Mouse (Mus musculus) heart, embryonic 11.5 days (tissue): ENCODE measurements at regions not wholly inside any gene's neighbourhood (a gene's known extent, or its start where the extent isn't known, plus 50 kb on each side); places are given as distances from the start of the nearest gene placed in this dataset.

ENCODE experiments used
- ATAC-seq: fragments of 200-750 bp; cut with Nextera tagmentation; replicated peaks from 2 replicates; pipeline ENCODE4 v1.8.0; 2017; ENCODE audit warnings: moderate library complexity; ENCODE audit not compliant: insufficient number of reproducible peaks, low FRiP score, low TSS enrichment
- H3K27ac ChIP-seq: fragments of 300-500 bp; sonication (generic); 2 replicates; pipeline ENCODE4 v1.5.1; 2014; ENCODE audit warnings: mild to moderate bottlenecking, low read depth, low read length
- H3K27me3 ChIP-seq: fragments of 300-500 bp; sonication (generic); 2 replicates; pipeline ENCODE4 v1.6.1; 2014; ENCODE audit warnings: mild to moderate bottlenecking, low read length, mixed read lengths; ENCODE audit not compliant: control insufficient read depth, insufficient read depth
- H3K36me3 ChIP-seq: fragments of 300-500 bp; sonication (generic); 2 replicates; pipeline ENCODE4 v1.6.1; 2014; ENCODE audit warnings: mild to moderate bottlenecking, low read length, moderate library complexity, mixed read lengths; ENCODE audit not compliant: control insufficient read depth, insufficient read depth
- H3K4me1 ChIP-seq: fragments of 300-500 bp; sonication (generic); 2 replicates; pipeline ENCODE4 v1.6.1; 2014; ENCODE audit warnings: low read length; ENCODE audit not compliant: control insufficient read depth, insufficient read depth
- H3K4me2 ChIP-seq: fragments of 300-500 bp; sonication (generic); 2 replicates; pipeline ENCODE4 v1.6.1; 2014; ENCODE audit warnings: mild to moderate bottlenecking, moderate library complexity
- H3K4me3 ChIP-seq: fragments of 300-500 bp; sonication (generic); 2 replicates; pipeline ENCODE4 v1.5.1; 2014; ENCODE audit warnings: low read depth, low read length
- H3K9ac ChIP-seq: fragments of 300-500 bp; sonication (generic); 2 replicates; pipeline ENCODE4 v1.6.1; 2014; ENCODE audit warnings: mild to moderate bottlenecking, low read depth, low read length, moderate library complexity
- H3K9me3 ChIP-seq: fragments of 300-500 bp; sonication (generic); replicated peaks from 2 replicates; pipeline ENCODE4 v1.6.1; 2016; ENCODE audit warnings: low read length; ENCODE audit not compliant: control insufficient read depth
- WGBS: fragments of 180-500 bp; shearing (Covaris S2); extraction: QIAGEN DNeasy Blood & Tissue Kit; methylation state at CpG from one replicate; pipeline ENCODE4 v1.1.7; 2014; ENCODE audit not compliant: insufficient replicate concordance; 5-methylcytosine and 5-hydroxymethylcytosine counted together

DNA sequence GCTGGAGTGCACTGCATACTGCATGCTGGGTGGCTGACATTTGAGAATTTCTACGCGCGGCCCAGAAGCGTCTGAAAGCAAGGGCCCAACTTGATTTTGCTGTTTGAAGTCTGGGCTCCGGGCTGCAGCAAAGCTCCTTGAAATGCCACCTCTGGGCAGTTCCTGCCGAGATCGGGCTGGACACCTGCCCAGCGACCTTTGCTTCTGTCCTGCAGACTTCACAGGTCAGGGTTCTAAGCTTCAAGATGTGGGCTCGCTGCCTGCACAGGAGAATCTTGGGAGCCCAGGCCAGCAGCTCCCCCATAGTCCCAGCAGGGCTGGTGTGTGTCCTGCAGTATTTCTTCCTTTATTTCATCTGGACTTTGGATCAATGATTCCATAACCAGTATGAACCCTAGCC is 57.1 kb upstream of the A230072I06Rik start:
- H3K27me3 ChIP-seq, result peaks cover 3% of the 10 kb centered on the region
- H3K4me1 ChIP-seq, result no peaks in the 10 kb centered on the region
- no peaks in the 10 kb centered on the region for H3K9me3 ChIP-seq
- no peak overlapping the region for H3K4me3 ChIP-seq
- H3K4me2 ChIP-seq, result no peak overlapping the region
- H3K27ac ChIP-seq, result no peak overlapping the region
- no peaks in the 10 kb centered on the region for H3K36me3 ChIP-seq
- H3K9ac ChIP-seq, result no peak overlapping the region
- 72% methylated on average over 9 of the region's 9 CpGs for whole genome bisulfite sequencing
- no peak for ATAC-seq

- H3K4me3 ChIP-seq, result no peak overlapping the region
- ATAC-seq, result no peak
- H3K27ac ChIP-seq, result no peak overlapping the region
- H3K9me3 ChIP-seq, result no peaks in the 10 kb centered on the region
- no peak overlapping the region for H3K9ac ChIP-seq
- H3K36me3 ChIP-seq, result no peaks in the 10 kb centered on the region
- 68% methylated on average over 1 of the region's 1 CpGs for WGBS
- H3K4me2 ChIP-seq, result no peak overlapping the region
- H3K27me3 ChIP-seq, result no peaks in the 10 kb centered on the region; the same call in 1 of the 2 replicates
- H3K4me1 ChIP-seq, result no peaks in the 10 kb centered on the region
These were observed 55.2 kb upstream of the A230072I06Rik start for GRCm38 (mm10) chr8:12223376-12223775.
